Mouse (Mus musculus): Measurements from ENCODE around the gene Mical2. TPM values are rescaled to one million over a fixed set of nuclear protein-coding genes. Genes with fewer than 3 reads are reported as not detected.

The Mical2 gene
- total RNA-seq, 2 experiments from 2014 or later, result 9.1 to 17.9 TPM

DNA sequence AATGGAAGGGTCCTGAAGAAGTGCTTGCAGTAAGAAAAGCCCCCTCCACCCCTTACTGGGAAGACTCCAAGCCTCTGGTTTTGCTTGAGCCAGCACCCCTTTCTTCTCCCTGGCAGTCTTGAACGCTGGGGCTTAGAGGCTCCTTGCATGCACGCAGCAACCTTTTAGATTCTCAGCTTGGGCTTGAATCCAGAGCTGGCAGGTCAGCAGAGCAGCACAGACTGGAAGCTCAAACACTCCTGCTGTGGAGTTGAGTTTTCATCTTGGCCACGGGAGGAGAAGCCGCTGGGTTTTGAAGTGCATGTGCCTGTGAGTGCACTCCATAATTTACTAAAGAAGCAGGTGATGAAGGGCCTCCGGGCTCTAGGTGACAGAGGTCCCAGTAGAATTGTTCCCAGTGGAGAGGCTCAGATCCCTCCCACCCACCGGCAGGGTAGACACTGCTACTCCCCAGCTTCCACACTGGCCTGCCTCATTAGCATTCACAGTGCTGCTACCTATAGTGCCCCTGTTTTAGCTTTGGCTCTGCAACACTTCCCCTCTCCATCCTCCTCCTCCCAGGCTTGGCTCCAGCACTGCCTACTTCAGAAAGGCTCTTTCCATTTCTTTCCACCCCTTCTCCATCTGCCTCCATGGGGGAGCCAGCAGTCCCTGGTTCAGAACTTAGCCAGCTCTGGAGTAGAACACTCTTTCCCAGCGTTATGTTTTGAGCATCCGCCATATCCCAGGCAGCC is 15.7 kb downstream of the Mical2 start:
- no peak for DNase-seq (ENCODE audit: low spot score in 2 of 2)

DNA sequence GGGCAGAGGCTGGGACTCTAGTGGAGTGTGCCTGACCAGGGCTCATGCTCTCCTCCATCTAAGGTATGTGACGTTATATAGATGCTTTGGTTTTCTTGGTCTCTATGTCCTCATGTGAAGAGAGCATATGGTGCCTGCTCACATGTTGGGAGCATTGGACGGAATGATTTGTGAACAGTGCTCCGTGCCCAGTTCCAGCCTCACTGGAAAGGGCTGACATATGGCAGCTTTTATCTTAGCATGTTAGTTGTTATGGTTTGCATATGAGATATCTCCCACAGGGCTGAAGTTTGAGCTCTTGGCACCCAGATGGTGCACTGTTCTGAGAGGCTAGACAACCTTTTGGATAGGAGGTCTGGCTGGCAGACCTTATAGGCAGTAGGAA is 16.3 kb downstream of the Mical2 start:
- no peak for DNase-seq (ENCODE audit: low spot score in 2 of 2)

DNA sequence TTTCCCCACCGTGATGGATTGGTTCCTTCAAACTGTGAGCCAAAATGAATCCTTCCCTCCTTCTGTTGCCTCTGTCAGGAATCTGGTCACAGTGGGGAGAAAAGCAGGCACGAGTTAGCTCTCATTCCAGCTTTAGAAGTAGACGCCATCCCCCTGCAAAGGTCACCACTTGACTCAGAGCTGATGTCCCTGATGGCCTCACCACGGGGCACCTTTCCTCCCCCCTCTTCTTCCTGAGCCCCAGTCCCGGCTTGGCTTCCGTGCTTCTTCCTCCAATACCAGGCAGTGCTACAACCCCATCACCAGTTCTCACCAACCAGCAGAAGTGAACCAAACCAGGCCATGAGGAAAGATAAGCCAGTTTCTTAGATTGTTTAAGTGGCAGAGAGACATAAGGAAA is 16.9 kb downstream of the Mical2 start:
- DNase-seq (ENCODE audit: low spot score in 2 of 2), result no peak

DNA sequence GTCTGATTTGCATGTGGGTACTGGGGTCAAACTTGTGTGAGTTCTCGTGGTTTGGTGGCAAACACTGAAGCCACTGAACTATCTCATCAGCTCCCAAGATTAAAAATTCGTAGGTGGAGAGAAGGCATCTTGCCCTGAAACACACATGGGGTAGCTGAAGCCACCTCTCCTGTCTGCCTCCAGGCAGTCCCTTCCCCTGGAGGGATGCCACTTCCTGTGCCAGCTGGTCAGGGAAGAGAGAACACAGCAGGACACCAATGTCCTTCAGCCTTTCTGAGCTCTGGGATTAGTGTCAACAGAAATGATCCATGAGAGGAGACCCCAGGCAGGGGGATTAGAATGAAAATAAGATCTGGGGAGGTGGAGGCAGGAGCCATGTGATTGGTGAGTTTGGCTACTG is 18.4 kb downstream of the Mical2 start:
- DNase-seq (ENCODE audit: low spot score in 2 of 2), result no peak

DNA sequence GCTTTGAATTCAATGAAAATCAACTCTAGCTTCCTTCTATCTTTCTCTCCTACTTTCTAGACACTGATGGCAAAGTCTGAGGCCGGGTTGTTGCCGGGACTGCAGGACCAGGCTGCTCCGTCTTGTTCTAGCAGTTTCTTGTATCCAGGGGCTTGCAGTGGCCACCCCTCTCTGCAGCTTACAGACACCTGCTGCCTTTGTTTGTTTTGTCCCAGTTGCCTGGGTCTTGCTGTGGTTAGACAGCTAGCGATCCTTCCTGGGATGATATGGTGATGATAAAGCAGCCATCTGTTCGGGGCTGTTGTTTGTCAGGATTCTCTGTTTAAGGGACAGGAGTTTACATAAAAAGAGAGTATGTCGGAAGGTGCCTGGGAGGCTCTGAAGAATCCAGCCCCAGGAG is 19.0 kb downstream of the Mical2 start:
- DNase-seq (ENCODE audit: low spot score in 2 of 2), result no peak

DNA sequence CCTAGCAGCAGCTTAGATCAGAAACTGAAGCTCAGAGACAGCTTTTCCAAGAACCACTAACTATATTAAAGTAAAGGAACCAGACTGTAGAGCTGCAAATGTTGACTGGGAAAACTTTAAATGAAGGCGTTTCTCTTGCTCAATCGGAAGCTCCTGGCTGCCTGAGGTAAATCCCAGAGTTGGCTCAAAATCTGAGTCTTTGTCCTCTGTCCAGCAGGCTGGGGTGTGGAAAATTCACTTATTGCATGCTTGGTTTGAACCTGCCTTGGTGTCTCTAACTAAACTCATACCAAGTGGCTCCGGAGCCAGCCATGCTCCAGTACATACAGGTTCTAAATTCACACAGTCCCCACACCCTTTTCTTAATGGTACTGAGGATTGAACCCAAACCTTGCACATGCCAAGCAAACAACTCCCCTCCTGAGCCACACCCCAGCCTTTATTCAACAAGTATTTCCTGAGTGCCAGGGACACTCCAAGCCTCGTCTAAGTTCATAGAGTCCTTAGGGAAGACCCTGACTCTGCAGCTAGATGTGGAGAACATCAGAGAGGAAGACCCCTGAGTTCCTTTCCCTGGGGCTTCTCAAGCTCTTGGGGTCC is 20.3 kb downstream of the Mical2 start:
- no peak for DNase-seq (ENCODE audit: low spot score in 2 of 2)

DNA sequence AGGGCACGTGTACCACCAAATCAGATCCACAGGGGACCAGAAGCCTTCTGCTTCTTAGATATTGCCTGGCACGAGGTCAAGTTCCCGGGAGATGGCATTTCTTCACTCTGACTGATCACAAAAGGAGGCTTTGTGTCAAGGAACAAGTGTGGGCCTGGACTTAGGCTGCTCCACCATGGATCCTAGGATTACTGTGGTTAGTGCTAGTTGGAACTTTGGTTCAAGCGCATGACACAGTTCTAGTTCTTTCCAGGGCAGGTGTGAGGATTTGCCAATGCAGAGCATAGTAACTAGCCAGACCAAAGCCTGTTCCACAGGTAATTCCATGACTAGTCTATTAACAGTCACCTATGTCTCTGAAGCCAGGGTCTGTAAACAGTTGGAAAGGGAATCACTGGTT is 20.8 kb downstream of the Mical2 start:
- no peak for DNase-seq (ENCODE audit: low spot score in 2 of 2)

DNA sequence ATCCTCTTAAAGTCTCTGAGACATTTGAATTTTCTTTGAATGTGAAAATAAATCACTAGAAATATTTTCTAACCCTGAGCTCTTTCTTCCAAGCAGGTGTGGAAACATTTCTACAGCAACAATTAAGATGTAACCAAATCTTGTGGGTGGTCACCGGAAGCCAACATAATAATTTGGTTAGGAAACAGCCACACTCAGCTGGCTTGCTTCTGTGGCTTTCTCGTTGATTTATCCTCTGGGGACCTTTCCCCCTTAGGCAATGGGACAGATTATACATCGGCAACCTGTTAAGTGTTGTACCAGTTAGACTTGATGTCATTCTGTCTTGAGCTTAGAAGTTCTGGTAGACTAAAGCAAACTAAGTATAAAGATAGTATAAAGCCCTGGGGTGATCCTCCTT is 22.2 kb downstream of the Mical2 start:
- no peak for DNase-seq (ENCODE audit: low spot score in 2 of 2)

DNA sequence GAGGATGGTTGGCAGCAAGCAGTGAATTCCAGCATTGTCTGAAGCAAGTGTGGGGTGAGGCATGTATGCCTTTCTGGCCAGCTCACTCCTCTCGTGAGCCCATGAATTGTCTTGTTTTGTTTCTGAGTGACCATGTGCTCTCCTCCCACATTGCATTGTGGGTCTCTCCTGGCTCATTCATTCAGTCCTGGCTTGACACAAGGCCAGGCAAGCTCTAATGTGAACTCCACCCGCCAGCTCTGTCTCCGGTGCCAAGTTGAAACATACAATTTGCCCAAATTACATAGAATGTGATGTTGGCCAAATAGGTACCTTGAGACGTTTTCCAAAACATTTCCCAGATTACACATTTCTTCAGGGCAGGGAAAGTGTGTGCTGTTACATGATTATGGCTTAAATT is 23.8 kb downstream of the Mical2 start:
- no peak for DNase-seq (ENCODE audit: low spot score in 2 of 2)

DNA sequence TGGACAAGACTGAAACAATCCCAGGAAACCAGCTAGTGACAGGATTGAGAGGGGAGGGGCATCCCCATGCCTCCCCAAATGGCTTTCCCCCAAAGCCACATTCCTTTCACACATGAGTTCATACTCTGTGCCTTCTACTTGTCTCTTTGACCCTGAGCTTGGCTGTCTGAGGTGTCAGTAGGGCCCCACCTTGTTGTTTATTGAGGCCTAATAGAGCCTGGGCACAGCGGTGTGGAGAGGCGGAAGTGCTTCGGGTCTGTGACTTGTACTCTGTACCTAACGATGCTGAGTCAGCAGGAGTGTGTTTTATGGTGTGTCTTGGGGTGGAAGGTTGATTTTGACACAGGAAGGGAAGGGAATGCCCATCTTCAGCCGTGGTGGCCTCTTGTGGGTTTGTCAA is 26.4 kb downstream of the Mical2 start:
- DNase-seq (ENCODE audit: low spot score in 2 of 2), result no peak

DNA sequence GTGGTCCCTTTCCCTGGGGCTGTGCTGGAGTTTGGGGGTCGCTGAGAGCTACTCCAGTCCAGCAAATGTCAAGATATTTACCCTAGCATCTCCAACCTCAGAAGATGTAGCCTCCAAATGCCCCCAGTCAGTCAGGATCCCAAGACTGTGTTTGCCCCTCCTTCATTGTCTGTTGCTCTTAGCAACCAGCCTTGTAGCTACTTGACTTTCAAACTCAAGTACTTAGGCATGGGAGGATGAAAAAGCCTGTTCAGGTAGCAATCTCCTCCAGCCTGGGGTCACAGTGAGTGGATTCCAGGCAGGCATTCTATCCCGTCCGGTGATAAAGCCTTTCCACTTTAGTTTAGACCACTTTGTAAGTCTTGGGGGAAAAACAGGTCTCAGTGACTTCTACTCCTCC is 28.6 kb downstream of the Mical2 start:
- no peak for DNase-seq (ENCODE audit: low spot score in 2 of 2)

DNA sequence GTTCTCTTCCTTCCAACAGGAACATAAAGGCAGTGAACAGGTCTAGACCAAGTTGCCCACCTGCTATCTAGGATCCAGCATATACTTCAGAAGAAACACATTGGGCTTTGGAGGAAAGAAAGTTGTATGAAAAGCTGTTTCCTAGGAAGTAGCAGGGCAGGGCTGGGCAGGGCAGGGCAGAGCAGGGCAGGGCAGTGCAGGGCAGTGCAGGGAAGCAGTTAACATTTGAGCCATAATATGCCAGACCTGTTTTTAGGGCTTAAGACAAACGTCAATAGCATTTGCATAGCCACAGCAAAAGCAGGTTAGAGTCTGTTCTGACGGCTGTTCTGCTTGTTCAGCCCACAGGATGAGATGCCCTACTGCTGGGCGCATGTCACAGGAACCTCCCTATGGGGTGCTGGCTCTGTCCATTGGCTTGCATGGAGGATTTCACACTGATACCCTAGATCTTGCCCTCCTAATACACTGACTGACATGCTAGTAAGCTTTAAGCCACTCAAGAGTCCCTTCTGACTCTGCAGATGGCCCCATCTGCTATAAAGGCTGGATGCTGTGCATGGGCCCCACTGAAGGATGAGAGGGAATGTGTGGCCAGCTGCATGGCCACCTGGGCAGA is 29.7 kb downstream of the Mical2 start:
- no peak for DNase-seq (ENCODE audit: low spot score in 2 of 2)

DNA sequence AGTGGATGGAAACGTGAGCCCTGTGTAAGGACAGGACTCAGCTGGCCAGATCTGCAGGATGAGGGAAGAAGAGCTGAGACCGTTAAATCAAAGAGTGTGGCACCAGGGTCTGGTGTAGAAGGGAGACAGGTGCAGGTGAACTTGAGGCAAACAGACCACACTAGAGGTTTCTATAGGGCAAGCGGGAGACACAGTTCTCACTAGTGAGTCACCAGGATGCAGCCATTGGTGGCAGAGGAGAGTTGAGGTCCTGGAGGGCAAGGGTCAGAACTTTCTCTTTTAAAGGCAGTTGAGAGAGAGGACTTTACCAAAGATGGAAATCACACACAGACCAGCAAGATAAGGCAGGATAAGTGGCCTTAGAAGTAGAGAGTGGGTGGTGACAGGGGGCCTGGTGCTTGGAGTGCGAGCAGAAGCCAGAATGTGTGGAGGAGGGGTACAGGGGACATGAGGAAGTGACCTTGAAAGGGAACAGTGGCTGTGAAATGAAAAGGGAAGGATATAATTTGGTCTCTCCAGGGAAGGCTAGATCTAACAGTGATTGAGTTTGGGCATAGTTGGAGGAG is 32.8 kb downstream of the Mical2 start:
- DNase-seq (ENCODE audit: low spot score in 2 of 2), result no peak

DNA sequence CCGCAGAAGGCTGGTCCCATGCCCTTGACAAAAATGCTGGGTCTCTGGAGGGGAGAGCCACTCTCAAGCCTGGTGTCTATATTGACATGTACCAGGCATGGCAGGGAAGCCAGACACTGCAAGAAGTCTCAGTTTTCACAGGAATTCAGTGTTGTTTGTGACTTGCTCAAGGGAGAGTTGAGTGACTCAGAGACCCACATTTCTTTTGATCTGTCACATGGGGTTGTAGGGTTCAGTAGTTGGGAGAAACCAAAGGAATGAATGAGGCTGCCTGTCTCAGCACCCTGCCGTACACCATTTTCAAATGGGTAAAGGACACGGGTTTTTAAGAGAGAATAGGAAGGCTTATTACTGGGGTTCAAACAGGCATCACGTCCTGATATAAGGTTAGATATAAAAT is 33.6 kb downstream of the Mical2 start:
- no peak for DNase-seq (ENCODE audit: low spot score in 2 of 2)

DNA sequence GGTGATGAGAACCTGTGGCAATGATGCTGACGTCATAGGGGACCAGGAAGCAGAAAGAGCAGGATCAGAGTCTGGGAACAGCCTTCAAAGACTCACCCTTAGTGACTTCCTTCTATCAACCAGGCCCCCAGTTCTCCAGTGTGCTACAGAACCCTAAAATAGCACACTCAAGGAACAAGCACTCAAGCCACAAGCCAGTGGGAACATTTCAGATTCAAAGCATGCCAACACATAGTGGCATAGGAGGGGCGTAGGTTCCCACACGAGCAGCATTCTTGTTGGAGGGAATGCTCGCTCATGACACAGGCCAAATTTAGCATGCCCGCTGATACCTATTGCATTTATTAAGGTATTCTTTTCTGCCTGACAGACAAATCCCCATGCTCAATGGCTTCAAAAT is 35.5 kb downstream of the Mical2 start:
- no peak for DNase-seq (ENCODE audit: low spot score in 2 of 2)

DNA sequence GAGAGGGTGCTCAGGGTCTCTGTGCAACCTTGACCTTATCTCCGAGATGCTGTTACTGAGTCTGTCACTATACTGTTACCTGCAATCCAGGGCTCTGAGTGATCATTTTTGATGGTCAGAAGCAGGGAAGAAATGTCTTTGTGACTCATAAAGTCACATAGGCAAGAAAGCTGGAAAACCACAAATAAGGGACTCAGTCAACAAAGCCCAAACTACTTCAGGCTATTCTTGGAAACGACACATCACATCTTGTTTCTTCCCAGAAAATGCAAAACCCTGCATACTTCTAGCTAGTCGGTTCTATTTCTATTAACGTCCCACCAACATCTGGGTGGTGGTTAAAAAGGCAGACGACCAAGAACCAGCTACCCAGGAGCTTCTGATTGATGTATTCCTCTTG is 41.6 kb downstream of the Mical2 start:
- no peak for DNase-seq (ENCODE audit: low spot score in 2 of 2)

DNA sequence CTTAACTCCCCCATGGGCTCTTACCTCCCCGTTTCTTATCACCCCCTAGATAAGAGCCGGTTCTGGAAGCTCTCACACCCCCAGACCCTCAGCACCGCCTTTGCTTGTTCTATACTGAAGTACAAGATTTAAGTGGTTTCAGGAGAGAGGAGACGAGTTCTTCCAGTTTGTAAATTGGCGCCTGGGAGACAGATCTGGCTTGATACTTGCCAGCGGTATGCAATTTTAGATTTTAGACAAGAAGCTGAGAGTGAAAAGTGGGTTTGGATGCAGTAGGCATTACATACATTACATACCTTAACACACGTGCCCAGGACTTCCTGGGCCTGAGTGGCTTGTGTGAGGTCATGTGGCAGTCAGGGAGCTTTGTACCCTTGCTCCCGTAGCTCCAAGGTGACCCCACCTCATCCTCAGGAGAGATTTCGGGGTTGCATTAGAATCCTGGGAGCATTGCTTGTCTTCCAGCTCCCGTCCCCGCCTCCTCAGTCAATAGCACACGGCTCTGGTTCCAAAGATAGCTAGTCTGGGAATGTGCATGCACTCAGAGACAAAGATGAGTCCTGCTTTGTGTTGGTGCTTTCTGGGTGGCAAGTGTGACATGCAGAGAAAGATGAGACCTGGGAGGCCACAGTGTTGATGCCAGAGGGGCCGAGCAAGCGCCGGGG is 43.2 kb downstream of the Mical2 start:
- no peak for DNase-seq (ENCODE audit: low spot score in 2 of 2)

DNA sequence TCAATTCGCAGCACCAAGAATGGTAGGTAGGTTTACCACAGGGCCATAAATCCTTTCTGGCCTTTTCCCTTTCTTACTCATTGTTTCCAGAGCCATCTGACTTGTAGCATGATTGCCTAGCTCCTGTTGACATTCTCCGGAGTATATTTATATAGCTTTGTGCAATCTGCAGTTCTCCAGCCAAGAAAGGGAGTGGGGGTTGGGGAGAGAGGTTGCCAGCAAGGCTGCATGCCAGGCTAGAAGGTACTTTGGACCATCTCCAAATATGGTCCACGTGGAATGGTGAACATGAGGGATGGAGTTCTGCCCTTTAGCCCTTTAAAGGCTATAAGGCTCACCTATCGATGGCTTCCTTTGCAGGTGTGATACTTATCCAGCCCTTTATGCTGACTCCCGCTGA is 45.2 kb downstream of the Mical2 start:
- DNase-seq (ENCODE audit: low spot score in 2 of 2), result no peak

DNA sequence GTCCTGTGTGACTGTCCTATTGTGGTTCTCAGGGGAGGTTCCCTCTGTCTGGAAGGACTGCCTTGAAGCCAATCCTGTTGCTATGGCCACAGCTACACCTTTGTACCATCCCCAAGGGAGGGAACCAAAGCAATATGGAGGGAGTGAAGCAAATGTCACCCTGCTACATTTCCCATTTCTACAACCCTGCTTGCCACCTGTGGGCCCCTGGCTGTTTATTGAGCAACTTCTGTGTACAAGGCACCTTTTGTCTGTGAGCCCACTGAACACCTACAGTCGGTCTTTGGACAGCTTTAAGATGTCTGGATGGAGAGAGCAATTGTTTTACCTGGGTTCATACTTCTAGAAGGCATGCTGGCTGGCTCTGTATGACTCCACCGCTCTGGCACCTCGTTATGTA is 46.0 kb downstream of the Mical2 start:
- no peak for DNase-seq (ENCODE audit: low spot score in 2 of 2)

DNA sequence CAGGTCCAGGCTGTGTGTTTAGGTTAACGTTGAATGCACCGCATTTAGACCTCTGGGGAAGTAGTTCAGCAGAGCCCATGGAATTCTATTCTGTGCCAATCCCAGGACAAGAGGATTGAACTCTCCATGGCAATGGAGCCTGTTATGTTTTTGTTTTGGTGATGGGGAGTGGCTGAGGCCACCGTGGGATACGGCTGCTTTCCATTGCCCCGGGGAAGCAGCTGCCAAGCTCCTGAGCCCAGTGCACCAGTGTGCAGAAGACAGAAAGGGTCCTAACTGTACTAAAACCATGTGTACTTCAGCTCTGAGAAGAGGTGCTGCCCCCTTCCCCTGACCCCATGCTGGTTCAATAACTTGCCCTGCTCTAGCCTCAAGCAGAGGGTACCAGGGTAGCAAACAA is 47.0 kb downstream of the Mical2 start:
- no peak for DNase-seq (ENCODE audit: low spot score in 2 of 2)

DNA sequence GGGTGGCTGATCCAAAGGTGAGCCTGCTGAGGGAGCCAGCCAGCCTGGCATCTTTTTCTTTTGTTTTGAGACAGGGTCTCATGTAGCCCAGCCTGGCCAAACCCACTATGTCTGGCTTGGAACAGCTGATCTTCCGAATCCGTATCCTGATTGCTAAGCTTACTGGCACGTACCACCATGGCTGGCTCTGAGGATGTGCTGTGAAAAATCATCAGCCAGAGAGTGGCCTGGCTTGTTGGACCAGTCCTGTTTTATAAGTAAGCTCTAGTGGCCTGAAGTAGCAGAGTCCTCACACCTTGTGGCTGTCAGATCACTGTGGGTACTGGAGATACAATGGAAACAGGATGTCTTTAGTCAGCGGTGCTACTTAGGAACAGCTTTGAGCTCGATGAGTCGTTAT is 47.8 kb downstream of the Mical2 start:
- no peak for DNase-seq (ENCODE audit: low spot score in 2 of 2)

DNA sequence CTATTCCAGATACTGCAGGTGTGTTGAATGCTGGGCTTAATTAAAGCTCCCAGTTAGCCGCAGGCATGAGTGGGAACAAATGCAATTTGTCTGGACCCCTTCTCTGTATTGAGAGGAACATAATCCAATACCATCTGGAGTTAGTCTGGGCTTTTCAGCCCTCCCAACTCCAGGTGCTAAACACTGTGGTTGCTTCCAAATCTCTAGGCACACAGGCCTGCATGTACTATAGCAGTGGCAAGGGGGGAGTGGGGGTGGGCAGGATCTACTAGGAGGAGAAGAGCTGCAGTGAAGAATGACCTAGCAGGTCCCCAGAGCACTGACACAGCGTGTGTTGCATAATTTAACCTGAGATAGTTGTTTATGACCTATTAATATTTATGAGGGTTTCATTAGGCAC is 49.0 kb downstream of the Mical2 start:
- no peak for DNase-seq (ENCODE audit: low spot score in 2 of 2)

All from adrenal gland, adult 18-20 months (tissue).